Mouse (Mus musculus) C2C12 (cell line): Measurements from ENCODE around the gene Prss38.

ENCODE experiments used
- CTCF ChIP-seq: IDR thresholded peaks from one replicate; pipeline ENCODE4 v1.5.1; 2011; ENCODE audit not compliant: control insufficient read depth, insufficient read depth, insufficient read length
- MAX ChIP-seq: IDR thresholded peaks from one replicate; pipeline ENCODE4 v1.6.1; 2011; ENCODE audit warnings: mild to moderate bottlenecking, control low read depth
- MYOD1 ChIP-seq: IDR thresholded peaks from one replicate; pipeline ENCODE4 v1.6.1; 2011; ENCODE audit warnings: low read depth; ENCODE audit not compliant: control insufficient read depth, insufficient read length
- USF1 ChIP-seq: IDR thresholded peaks from one replicate; pipeline ENCODE4 v1.6.1; 2011; ENCODE audit warnings: low read depth, mild to moderate bottlenecking, control low read depth, moderate library complexity

- TF ChIP-seq USF1: no peak
- TF ChIP-seq CTCF: no peak
- TF ChIP-seq MAX: no peak
- no peak for TF ChIP-seq MYOD1
These were observed 18.6 kb downstream of the Prss38 start for GRCm38 (mm10) chr11:59356874-59357289.
